Mouse (Mus musculus): ENCODE results near the gene Srrm1. TPM values are rescaled to one million over a fixed set of nuclear protein-coding genes. Genes with fewer than 3 reads are reported as not detected.
"Not testable (repeated sequence)": the region's sequence is repeated elsewhere in the genome, so short reads cannot be mapped to it uniquely, and the experiment has no call there.

The Srrm1 gene
- total RNA-seq, 2 experiments from 2014 or later: 57.8 to 68.3 TPM

GRCm38 (mm10) chr4:135355886-135356550, 2.9 kb upstream of the Srrm1 start:
- no peak for DNase-seq
- intact Hi-C loops (cut with DNase I; ENCODE audit: low total_unique reads): no loop called here

GRCm38 (mm10) chr4:135354751-135355150, 1.6 kb upstream of the Srrm1 start:
- DNase-seq; intact Hi-C loops (cut with DNase I; ENCODE audit: low total_unique reads): not testable (repeated sequence)

GRCm38 (mm10) chr4:135353794-135354450, 801 bp upstream of the Srrm1 start:
- intact Hi-C loops (cut with DNase I; ENCODE audit: low total_unique reads): no loop called here
- no peak for DNase-seq

GRCm38 (mm10) chr4:135352326-135353065, 625 bp downstream of the Srrm1 start:
- intact Hi-C loops (cut with DNase I; ENCODE audit: low total_unique reads): no loop called here
- DNase-seq: no peak

- no peak for DNase-seq
- intact Hi-C loops (cut with DNase I; ENCODE audit: low total_unique reads): no loop called here
These were observed 15.7 kb downstream of the Srrm1 start for GRCm38 (mm10) chr4:135337376-135337942.

GRCm38 (mm10) chr4:135336023-135336357, 17.1 kb downstream of the Srrm1 start:
- DNase-seq: no peak
- intact Hi-C loops (cut with DNase I; ENCODE audit: low total_unique reads): no loop called here

GRCm38 (mm10) chr4:135335327-135336022, 17.6 kb downstream of the Srrm1 start:
- intact Hi-C loops (cut with DNase I; ENCODE audit: low total_unique reads): no loop called here
- no peak for DNase-seq

GRCm38 (mm10) chr4:135326469-135326868, 26.7 kb downstream of the Srrm1 start:
- intact Hi-C loops (cut with DNase I; ENCODE audit: low total_unique reads): no loop called here
- DNase-seq: no peak

- DNase-seq: no peak
- intact Hi-C loops (cut with DNase I; ENCODE audit: low total_unique reads): no loop called here
These were observed 27.1 kb downstream of the Srrm1 start for GRCm38 (mm10) chr4:135326046-135326445.

- DNase-seq: peak; percentile 26
- intact Hi-C loops (cut with DNase I; ENCODE audit: low total_unique reads): no loop called here
These were observed 30.1 kb downstream of the Srrm1 start for GRCm38 (mm10) chr4:135323021-135323420.

- DNase-seq: peak; percentile 68
- intact Hi-C loops (cut with DNase I; ENCODE audit: low total_unique reads): no loop called here
These were observed 35.2 kb downstream of the Srrm1 start for GRCm38 (mm10) chr4:135317966-135318365.

- intact Hi-C loops (cut with DNase I; ENCODE audit: low total_unique reads): no loop called here
- no peak for DNase-seq
These were observed 35.6 kb downstream of the Srrm1 start for GRCm38 (mm10) chr4:135317539-135317938.

GRCm38 (mm10) chr4:135315287-135315686, 37.8 kb downstream of the Srrm1 start:
- intact Hi-C loops (cut with DNase I; ENCODE audit: low total_unique reads): no loop called here
- no peak for DNase-seq

- no peak for DNase-seq
- intact Hi-C loops (cut with DNase I; ENCODE audit: low total_unique reads): no loop called here
These were observed 38.7 kb downstream of the Srrm1 start for GRCm38 (mm10) chr4:135314419-135314832.

GRCm38 (mm10) chr4:135313761-135314241, 39.3 kb downstream of the Srrm1 start:
- DNase-seq: no peak
- intact Hi-C loops (cut with DNase I; ENCODE audit: low total_unique reads): no loop called here

- no peak for DNase-seq
- intact Hi-C loops (cut with DNase I; ENCODE audit: low total_unique reads): no loop called here
These were observed 39.9 kb downstream of the Srrm1 start for GRCm38 (mm10) chr4:135313111-135313691.

GRCm38 (mm10) chr4:135312706-135313105, 40.4 kb downstream of the Srrm1 start:
- peak; percentile 82 for DNase-seq
- intact Hi-C loops (cut with DNase I; ENCODE audit: low total_unique reads): no loop called here

GRCm38 (mm10) chr4:135310371-135310770, 42.8 kb downstream of the Srrm1 start:
- intact Hi-C loops (cut with DNase I; ENCODE audit: low total_unique reads): no loop called here
- no peak for DNase-seq

- intact Hi-C loops (cut with DNase I; ENCODE audit: low total_unique reads): loop anchor here (5.0 kb wide), 1 partner anchor 37 kb away; the partner anchor contains the start of gene Clic4
These were observed 43.4 kb downstream of the Srrm1 start for GRCm38 (mm10) chr4:135309726-135310125.

More at GRCm38 (mm10) chr4:135309726-135310125, 43.4 kb downstream of the Srrm1 start:
- no peak for DNase-seq

All from gastrocnemius, postnatal 14 days (tissue).